Mouse (Mus musculus) heart, embryonic 10.5 days (tissue): ENCODE results near the gene Ints2. TPM values are rescaled to one million over a fixed set of nuclear protein-coding genes. Genes with fewer than 3 reads are reported as not detected.
"Not testable (repeated sequence)": the region's sequence is repeated elsewhere in the genome, so short reads cannot be mapped to it uniquely, and the experiment has no call there.

Experiments
- DNase-seq: peaks from one replicate; pipeline ENCODE4 v3.0.0-alpha.2; 2017; ENCODE audit warnings: low spot score
- H3K27ac ChIP-seq: fragments of 300-500 bp; sonication (generic); 2 replicates; pipeline ENCODE4 v1.5.1; 2016; ENCODE audit warnings: mild to moderate bottlenecking
- H3K27me3 ChIP-seq: fragments of 300-500 bp; sonication (generic); 2 replicates; pipeline ENCODE4 v1.6.1; 2016; ENCODE audit warnings: mild to moderate bottlenecking; ENCODE audit not compliant: poor library complexity, insufficient read depth, severe bottlenecking
- H3K36me3 ChIP-seq: fragments of 300-500 bp; sonication (generic); 2 replicates; pipeline ENCODE4 v1.6.1; 2016; ENCODE audit warnings: mild to moderate bottlenecking, moderate library complexity
- H3K4me1 ChIP-seq: fragments of 300-500 bp; sonication (generic); 2 replicates; pipeline ENCODE4 v1.6.1; 2016; ENCODE audit warnings: mild to moderate bottlenecking
- H3K4me3 ChIP-seq: fragments of 300-500 bp; sonication (generic); 2 replicates; pipeline ENCODE4 v1.5.1; 2016; ENCODE audit warnings: mild to moderate bottlenecking, moderate library complexity
- H3K9me3 ChIP-seq: fragments of 300-500 bp; sonication (generic); 2 replicates; pipeline ENCODE4 v1.6.1; 2016; ENCODE audit warnings: mild to moderate bottlenecking, moderate library complexity
- WGBS: fragments of 180-500 bp; shearing (Covaris S2); methylation state at CpG from one replicate; pipeline ENCODE4 v1.1.7; 2016; 5-methylcytosine and 5-hydroxymethylcytosine counted together
- polyA plus RNA-seq: library from polyadenylated mRNA; unstranded; fragments of >200 nt; fragmentation: Nextera tagmentation; extraction: Ambion mirVana; gene quantifications from 2 replicates; pipeline ENCODE4 v1.2.1, GENCODE M21; 2016

Ints2 gene
- polyA plus RNA-seq, 1 experiment from 2014 or later = 31.5 TPM

DNA sequence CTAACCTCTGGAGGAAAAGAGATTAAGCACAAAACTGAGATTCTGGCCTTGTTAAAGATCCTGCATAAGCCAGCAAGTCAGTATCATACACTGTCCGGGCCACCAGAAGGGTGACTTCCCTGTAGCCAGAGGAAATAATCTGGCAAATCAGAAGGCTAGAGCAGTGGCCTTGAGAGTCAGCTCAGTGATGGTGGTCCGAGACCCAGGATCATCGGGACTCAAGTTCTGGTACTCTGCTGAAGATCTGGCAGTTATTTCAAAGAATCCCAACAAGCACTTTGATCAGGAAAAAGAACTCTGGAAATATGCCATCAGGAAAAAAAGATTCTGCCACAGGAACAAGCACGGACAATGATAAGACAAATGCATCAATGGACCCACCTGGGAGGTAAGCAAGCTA, 51.5 kb downstream of the Ints2 start:
- Histone ChIP-seq H3K9me3 (no peaks in the 10 kb centered on the region), H3K36me3 (peaks cover 83% of the 10 kb centered on the region), H3K27ac (no peak overlapping the region), H3K27me3 (no peaks in the 10 kb centered on the region), H3K4me1 (peaks cover 11% of the 10 kb centered on the region), H3K4me3 (no peak overlapping the region)
- WGBS = 95% methylated on average over 4 of the region's 4 CpGs
- DNase-seq = no peak

DNA sequence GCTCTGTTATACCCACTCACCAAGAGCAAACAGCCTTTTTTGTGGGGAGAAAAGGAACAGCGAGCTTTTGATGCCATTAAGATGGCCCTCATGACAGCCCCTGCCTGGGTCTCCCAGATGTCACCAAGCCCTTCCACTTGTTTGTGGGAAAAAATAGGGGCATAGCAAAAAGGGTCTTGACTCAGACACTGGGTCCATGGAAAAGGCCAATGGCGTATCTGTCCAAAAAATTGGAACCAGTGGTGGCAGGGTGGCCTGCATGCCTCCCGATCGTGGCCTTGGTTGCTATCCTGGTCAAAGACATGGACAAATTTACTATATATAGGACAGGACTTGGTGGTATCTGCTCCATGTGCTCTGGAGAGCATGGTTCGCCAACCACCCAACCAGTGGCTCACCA, 52.3 kb downstream of the Ints2 start:
- no peak for DNase-seq
- no peak overlapping the region for H3K4me3 ChIP-seq
- peaks cover 11% of the 10 kb centered on the region for H3K4me1 ChIP-seq
- peaks cover 78% of the 10 kb centered on the region for H3K36me3 ChIP-seq
- H3K9me3 ChIP-seq = no peaks in the 10 kb centered on the region
- no peak overlapping the region for H3K27ac ChIP-seq
- H3K27me3 ChIP-seq = no peaks in the 10 kb centered on the region
- WGBS = 92% methylated on average over 5 of the region's 5 CpGs

DNA sequence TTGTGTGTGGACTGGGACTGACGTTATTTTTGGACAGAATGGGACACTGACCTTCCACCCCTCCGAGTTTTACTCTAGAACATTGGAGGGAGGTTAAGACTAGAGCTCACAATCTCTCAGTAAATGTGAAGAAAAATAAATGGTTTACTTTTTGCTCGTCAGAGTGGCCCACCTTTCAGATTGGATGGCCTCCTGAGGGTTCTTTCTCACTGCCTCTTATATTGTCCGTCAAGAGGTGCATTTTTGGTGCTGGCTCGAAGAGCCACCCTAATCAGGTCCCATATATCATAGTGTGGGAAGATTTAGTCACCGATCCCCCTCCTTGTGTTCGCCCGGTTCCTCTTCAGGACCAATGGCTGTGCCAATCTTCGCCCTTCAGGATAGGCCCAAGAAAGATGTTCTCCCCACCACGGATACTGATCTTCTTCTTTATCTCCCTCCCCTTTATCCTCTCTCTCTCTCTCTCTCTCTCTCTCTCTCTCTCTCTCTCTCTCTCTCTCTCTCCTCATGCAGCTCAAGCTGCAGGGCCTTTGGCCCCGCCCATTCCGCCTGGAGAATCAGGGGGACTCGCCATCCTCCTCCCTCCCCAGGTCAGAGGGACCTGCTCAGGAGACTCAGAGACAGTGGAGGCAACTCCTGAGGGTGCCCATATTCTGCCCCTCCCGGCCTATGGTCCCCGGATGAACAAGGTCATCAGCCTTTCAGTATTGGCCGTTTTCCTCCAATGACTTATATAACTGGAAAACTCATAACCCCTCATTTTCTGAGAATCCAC, 55.3 kb downstream of the Ints2 start:
- Histone ChIP-seq H3K4me3 (peak overlapping the region; percentile 80), H3K27me3 (no peaks in the 10 kb centered on the region), H3K9me3 (no peaks in the 10 kb centered on the region), H3K4me1 (peaks cover 11% of the 10 kb centered on the region), H3K36me3 (peaks cover 57% of the 10 kb centered on the region), H3K27ac (peak overlapping the region; percentile 96)
- WGBS = 48% methylated on average over 15 of the region's 16 CpGs
- DNase-seq = no peak

DNA sequence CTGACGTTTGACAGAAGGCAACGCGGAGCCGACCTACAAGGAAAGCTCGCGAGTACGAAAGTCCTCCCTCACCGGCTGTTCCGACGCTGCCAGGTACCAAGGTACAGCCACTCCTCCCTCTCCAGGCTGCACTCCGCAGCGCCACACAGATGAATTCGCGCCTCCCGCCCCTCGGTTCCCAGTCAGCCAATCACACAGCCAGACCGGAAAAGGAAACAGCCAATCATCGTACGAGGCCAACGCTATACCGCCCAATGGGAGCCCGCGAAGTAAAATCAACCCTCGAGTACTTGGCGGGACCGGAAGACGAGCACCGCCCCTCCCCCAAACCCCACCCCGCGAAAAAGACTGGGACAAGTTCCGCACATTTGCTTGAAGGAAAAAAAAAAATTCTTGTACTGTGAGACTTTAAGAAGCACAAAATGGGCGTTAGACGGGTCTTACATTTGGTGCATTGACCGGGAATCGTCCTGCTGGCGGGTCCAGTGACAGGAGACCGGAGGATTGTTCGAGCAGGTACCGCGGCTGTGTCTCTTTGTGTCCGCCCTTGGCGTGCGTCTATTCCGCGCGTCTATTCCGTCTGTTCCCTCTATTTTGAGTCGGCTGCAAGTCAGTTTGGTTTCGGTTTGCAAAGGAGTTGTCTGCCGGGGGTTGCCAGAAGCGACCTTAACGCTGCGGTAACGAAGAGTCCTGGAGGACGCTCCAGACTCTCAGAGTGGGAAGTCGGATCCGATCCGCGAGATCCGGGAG, 56.2 kb downstream of the Ints2 start, which contains the start of gene Brip1:
Gene Brip1 (minus strand): TSS at position 157 of the 750 bp plus-strand sequence.
- Histone ChIP-seq H3K4me3 (peak within 1 kb of the TSS; percentile 80), H3K36me3 (peaks cover 51% of the 10 kb centered on the region), H3K4me1 (peaks cover 11% of the 10 kb centered on the region), H3K27me3 (no peaks in the 10 kb centered on the region), H3K27ac (peak within 1 kb of the TSS; percentile 96), H3K9me3 (no peaks in the 10 kb centered on the region)
- peak; percentile 99 for DNase-seq
- under 1% methylated on average over 60 of the region's 60 CpGs for WGBS

DNA sequence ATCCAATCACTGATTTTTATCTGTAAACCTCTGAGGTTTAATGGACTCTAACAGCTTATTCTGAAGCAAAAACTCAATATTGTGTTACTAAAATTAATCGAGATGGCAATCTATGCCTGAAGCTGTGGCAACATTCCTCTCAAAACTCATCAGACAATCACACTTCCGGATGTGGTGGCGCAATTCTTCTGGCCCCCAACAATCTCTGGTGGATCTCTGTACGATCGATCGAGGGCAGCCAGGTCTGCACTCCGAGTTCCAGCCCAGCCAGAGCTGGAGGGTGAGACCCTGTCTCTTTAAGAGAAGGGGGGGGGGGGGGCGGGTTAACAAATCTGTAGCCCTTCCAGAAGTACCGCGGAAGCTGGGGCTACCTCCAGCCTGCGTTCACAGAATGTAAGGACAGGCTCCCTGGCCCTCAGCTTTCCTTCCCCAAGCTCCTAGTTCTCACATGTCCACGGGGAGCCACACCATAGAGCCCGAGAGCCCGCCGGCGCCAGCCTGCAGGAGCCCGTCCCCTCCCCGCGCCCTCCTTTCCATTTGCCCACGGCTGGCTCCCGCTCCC, 56.8 kb downstream of the Ints2 start:
- no peak for DNase-seq
- Histone ChIP-seq H3K4me3 (peak overlapping the region; percentile 80), H3K4me1 (peaks cover 11% of the 10 kb centered on the region), H3K36me3 (peaks cover 45% of the 10 kb centered on the region), H3K27ac (peak overlapping the region; percentile 96), H3K27me3 (no peaks in the 10 kb centered on the region), H3K9me3 (no peaks in the 10 kb centered on the region)
- 1% methylated on average over 21 of the region's 21 CpGs for WGBS

DNA sequence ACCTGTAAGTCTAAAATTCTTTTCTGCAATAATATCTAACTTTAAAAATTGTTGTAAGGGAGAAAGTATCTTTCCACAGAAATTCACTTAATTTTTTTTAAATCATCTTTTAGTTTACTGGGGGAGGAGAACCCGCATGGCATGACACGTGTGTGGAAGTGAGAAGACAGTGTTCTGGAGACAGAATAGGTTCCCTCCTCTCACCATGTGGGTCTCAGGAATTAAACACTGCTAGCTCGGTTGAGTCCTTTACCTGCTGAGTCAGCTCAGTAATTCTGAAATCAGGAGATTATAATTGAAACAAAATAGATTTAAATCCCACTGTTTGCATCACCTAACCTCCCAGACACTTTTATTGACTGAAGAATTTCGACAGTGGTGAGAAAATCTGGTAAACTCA, 57.6 kb downstream of the Ints2 start:
- DNase-seq = no peak
- Histone ChIP-seq H3K36me3 (peaks cover 44% of the 10 kb centered on the region), H3K4me3 (peak overlapping the region; percentile 80; the same call in 1 of the 2 replicates), H3K9me3 (no peaks in the 10 kb centered on the region), H3K4me1 (peaks cover 11% of the 10 kb centered on the region), H3K27ac (no peak overlapping the region), H3K27me3 (no peaks in the 10 kb centered on the region)
- WGBS = 57% methylated on average over 4 of the region's 4 CpGs

DNA sequence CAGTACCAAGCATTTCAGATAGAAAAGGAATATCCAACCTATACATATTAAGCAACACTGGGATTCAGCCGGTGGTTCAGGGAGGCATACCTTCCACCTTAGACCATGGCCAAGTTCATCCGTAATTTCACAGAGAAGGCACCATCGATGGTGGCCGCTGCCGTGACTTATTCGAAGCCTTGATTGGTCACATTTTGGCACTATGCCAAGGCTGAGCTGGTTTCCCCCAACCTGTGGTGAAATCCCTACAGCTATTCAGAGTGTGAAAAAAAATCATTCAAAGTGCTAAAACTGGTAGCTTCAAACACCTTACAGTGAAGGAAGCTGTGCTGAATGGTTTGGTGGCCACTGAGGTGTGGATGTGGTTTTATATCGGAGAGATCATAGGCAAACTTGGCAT, 72.2 kb downstream of the Ints2 start:
- H3K36me3 ChIP-seq = not testable (repeated sequence)
- 94% methylated on average over 7 of the region's 7 CpGs for WGBS

DNA sequence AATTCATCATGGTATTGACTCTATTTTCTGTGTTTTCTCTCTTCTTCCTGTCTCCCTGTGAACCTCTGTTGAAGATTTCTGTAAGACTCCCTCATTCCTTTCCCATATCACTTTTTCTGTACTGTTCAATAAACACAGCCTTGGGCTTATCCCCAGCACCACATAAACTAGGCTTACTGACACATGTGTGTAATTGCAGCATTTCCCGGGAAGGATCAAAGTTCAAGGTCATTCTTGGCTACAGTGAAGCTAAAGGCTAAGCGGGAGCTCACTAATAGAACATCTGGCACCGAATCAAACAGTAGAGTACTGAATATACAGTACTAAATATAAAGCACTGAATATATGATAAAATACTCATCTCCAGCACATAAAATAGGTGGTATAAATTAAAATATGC, 81.5 kb downstream of the Ints2 start:
- DNase-seq = no peak
- Histone ChIP-seq H3K9me3 (no peaks in the 10 kb centered on the region), H3K4me3 (no peak overlapping the region), H3K27ac (no peak overlapping the region), H3K27me3 (no peaks in the 10 kb centered on the region), H3K36me3 (no peaks in the 10 kb centered on the region), H3K4me1 (no peaks in the 10 kb centered on the region)
- WGBS = 79% methylated on average over 3 of the region's 3 CpGs

More for the DNA sequence above, 72.2 kb downstream of the Ints2 start:
- H3K4me1 ChIP-seq, H3K4me3 ChIP-seq, H3K9me3 ChIP-seq, DNase-seq, H3K27ac ChIP-seq, H3K27me3 ChIP-seq: not testable (repeated sequence)

DNA sequence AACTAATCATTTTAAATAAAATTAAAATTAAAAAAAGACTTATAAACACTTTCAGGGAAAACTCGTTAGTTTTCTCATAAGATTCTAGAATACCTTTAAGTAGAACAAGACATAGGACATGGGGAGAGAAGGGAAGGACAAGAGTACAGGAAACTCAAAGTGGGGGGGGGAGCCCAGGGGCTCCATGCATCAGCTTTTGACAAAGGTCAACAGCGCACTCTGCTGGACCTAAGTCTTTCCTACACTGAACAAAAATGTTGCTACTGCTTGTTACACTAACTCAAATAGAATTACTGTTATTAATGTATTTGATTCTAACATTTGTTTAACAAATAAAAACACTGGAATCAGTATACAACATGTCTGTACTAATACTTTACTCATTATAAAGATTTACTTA, 83.2 kb downstream of the Ints2 start:
- Histone ChIP-seq H3K4me1 (no peaks in the 10 kb centered on the region), H3K4me3 (no peak overlapping the region), H3K9me3 (no peaks in the 10 kb centered on the region), H3K27me3 (no peaks in the 10 kb centered on the region), H3K36me3 (no peaks in the 10 kb centered on the region), H3K27ac (no peak overlapping the region)
- WGBS = 48% methylated on average over 2 of the region's 2 CpGs
- DNase-seq = no peak

DNA sequence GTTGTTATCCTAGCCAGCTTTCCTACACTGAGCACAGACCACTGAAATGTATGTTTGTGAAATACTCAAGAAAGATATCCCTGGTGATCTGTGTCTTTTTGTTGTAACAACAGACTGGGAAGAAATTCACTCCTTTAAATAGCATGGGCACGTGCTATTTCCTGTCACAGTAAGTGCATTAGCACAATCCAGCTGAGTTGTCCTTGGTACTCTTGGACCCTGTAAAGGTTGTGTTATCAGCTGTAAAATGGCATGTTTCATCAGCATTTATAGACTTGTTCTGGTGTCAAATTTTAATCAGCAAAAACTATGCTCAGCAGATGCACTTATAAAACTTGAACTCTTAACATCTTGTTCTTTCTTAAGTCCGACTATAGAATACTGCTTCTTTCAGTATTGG, 86.6 kb downstream of the Ints2 start:
- H3K4me1 ChIP-seq = no peaks in the 10 kb centered on the region
- H3K27ac ChIP-seq = no peak overlapping the region
- H3K9me3 ChIP-seq = no peaks in the 10 kb centered on the region
- no peak for DNase-seq
- 71% methylated on average over 2 of the region's 2 CpGs for WGBS
- no peak overlapping the region for H3K4me3 ChIP-seq
- no peaks in the 10 kb centered on the region for H3K36me3 ChIP-seq
- no peaks in the 10 kb centered on the region for H3K27me3 ChIP-seq

Other genes with a start within 250 kb of the Ints2 start
- gene Brip1, start 56.4 kb downstream of the Ints2 start, polyA plus RNA-seq = 7.5 and 7.7 TPM in 2 replicates
- 4.1 and 7.5 TPM in 2 replicates for gene Med13, start 100.0 kb upstream of the Ints2 start, polyA plus RNA-seq
- 37.6 and 43.2 TPM in 2 replicates for gene Rnft1, start 227.1 kb upstream of the Ints2 start, polyA plus RNA-seq